Mouse (Mus musculus): ENCODE data around the gene Socs3.

DNA sequence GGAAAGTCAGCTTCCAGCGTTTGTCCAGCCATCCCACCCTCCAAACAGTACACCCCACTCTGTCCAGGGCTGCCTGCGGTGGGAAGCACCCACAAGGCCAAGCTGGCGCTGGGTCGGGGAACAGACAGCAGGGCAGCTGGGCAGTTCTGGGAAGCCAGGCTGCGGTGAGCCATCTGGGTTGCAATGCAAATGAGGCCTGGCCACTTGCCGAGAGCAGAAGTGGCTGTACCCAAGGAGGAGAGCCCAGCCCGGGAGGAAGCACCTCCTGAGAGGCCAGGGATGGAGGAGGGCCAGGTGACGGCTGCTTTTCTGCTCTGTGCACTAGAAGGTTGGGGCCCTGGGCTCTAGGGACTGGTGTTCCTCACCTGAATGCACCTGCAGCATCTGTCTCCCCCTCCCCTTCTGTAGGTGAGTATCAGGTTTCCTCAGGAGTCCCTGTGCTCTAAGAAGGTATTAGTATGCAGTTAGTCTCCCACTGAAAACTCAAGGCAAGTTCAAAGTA lies 6.3 kb upstream of the Socs3 start:
- no peak for TF ChIP-seq CTCF (conservative IDR thresholded peaks at IDR 0.05; ENCODE audit: insufficient read depth, insufficient read length, low read depth, low read length)
- no peak for TF ChIP-seq POLR2A (IDR thresholded peaks at IDR 0.05; ENCODE audit: low read depth, low read length)

Measured in kidney, adult 2 months (tissue).